Mouse (Mus musculus): ENCODE results near the gene Gm10639. TPM values are rescaled to one million over a fixed set of nuclear protein-coding genes. Genes with fewer than 3 reads are reported as not detected.
"Not testable (repeated sequence)": the region's sequence is repeated elsewhere in the genome, so short reads cannot be mapped to it uniquely, and the experiment has no call there.

Gm10639 gene
- not detected for total RNA-seq (2021)

- not testable (repeated sequence) for DNase-seq
Measured at GRCm38 (mm10) chr9:78289723-78290122, at the start of gene Gm10639. Gene Gm10639, plus strand, starts transcription at chr9:78289923.

- DNase-seq: not testable (repeated sequence)
Measured at GRCm38 (mm10) chr9:78255683-78256470, 33.8 kb upstream of the Gm10639 start.

- DNase-seq: not testable (repeated sequence)
Measured at GRCm38 (mm10) chr9:78256914-78257313, 32.8 kb upstream of the Gm10639 start, which contains the start of gene Gm3776. Gene Gm3776, plus strand, starts transcription at chr9:78257129.

- peak; percentile 26 to 27 for DNase-seq
Measured at GRCm38 (mm10) chr9:78259688-78260087, 30.0 kb upstream of the Gm10639 start.

- DNase-seq: not testable (repeated sequence)
Measured at GRCm38 (mm10) chr9:78270945-78271344, 18.8 kb upstream of the Gm10639 start.

- not testable (repeated sequence) for DNase-seq
Measured at GRCm38 (mm10) chr9:78282002-78282711, 7.6 kb upstream of the Gm10639 start.

GRCm38 (mm10) chr9:78289063-78289462, 660 bp upstream of the Gm10639 start:
- not testable (repeated sequence) for DNase-seq

GRCm38 (mm10) chr9:78292462-78292861, 2.7 kb downstream of the Gm10639 start:
- DNase-seq: not testable (repeated sequence)

- not testable (repeated sequence) for DNase-seq
Measured at GRCm38 (mm10) chr9:78293683-78294082, 4.0 kb downstream of the Gm10639 start.

GRCm38 (mm10) chr9:78294781-78295180, 5.1 kb downstream of the Gm10639 start:
- not testable (repeated sequence) for DNase-seq

GRCm38 (mm10) chr9:78296089-78296488, 6.4 kb downstream of the Gm10639 start:
- peak in 1 of 2 experiments; percentile 13 for DNase-seq

GRCm38 (mm10) chr9:78298232-78298631, 8.5 kb downstream of the Gm10639 start:
- DNase-seq: no peak

- not testable (repeated sequence) for DNase-seq
Measured at GRCm38 (mm10) chr9:78299143-78299542, 9.4 kb downstream of the Gm10639 start.

- not testable (repeated sequence) for DNase-seq
Measured at GRCm38 (mm10) chr9:78308122-78308521, 18.4 kb downstream of the Gm10639 start.

- DNase-seq: no peak
Measured at GRCm38 (mm10) chr9:78314696-78315095, 25.0 kb downstream of the Gm10639 start, which contains the start of gene Omt2a. Gene Omt2a, minus strand, starts transcription at chr9:78314796.

GRCm38 (mm10) chr9:78319499-78319898, 29.8 kb downstream of the Gm10639 start:
- DNase-seq: no peak

- not testable (repeated sequence) for DNase-seq
Measured at GRCm38 (mm10) chr9:78327289-78327688, 37.6 kb downstream of the Gm10639 start, which contains the start of gene Omt2b. Gene Omt2b, plus strand, starts transcription at chr9:78327589.

- not testable (repeated sequence) for DNase-seq
Measured at GRCm38 (mm10) chr9:78337050-78337449, 47.3 kb downstream of the Gm10639 start.

GRCm38 (mm10) chr9:78340324-78340723, 50.6 kb downstream of the Gm10639 start:
- DNase-seq: peak; percentile 7 to 19

- DNase-seq: not testable (repeated sequence)
Measured at GRCm38 (mm10) chr9:78342494-78342893, 52.8 kb downstream of the Gm10639 start.

- not testable (repeated sequence) for DNase-seq
Measured at GRCm38 (mm10) chr9:78343055-78343454, 53.3 kb downstream of the Gm10639 start.

GRCm38 (mm10) chr9:78345235-78345634, 55.5 kb downstream of the Gm10639 start:
- DNase-seq: not testable (repeated sequence)

- DNase-seq: no peak
Measured at GRCm38 (mm10) chr9:78347004-78347403, 57.3 kb downstream of the Gm10639 start.
